Mouse (Mus musculus) neural tube, embryonic 14.5 days (tissue): ENCODE measurements around the gene Itga5. TPM values are rescaled to one million over a fixed set of nuclear protein-coding genes. Genes with fewer than 3 reads are reported as not detected.

Source experiments
- ATAC-seq: fragments of 200-750 bp; cut with Nextera tagmentation; 2 replicates; pipeline ENCODE4 v1.8.0; 2017; ENCODE audit warnings: low read depth, mild to moderate bottlenecking, moderate TSS enrichment, moderate library complexity
- H3K27ac ChIP-seq: fragments of 300-500 bp; sonication (generic); 2 replicates; pipeline ENCODE4 v1.5.1; 2014; ENCODE audit warnings: low read depth, mild to moderate bottlenecking, control low read depth, low read length, moderate library complexity, mixed read lengths
- H3K27me3 ChIP-seq: fragments of 300-500 bp; sonication (generic); 2 replicates; pipeline ENCODE4 v1.6.1; 2014; ENCODE audit warnings: low read length; ENCODE audit not compliant: control insufficient read depth, insufficient read depth
- H3K36me3 ChIP-seq: fragments of 300-500 bp; sonication (generic); 2 replicates; pipeline ENCODE4 v1.6.1; 2014; ENCODE audit warnings: low read length, mixed read lengths; ENCODE audit not compliant: control insufficient read depth, insufficient read depth
- H3K4me1 ChIP-seq: fragments of 300-500 bp; sonication (generic); 2 replicates; pipeline ENCODE4 v1.6.1; 2014; ENCODE audit warnings: low read length; ENCODE audit not compliant: control insufficient read depth, insufficient read depth
- H3K4me2 ChIP-seq: fragments of 300-500 bp; sonication (generic); 2 replicates; pipeline ENCODE4 v1.6.1; 2014; ENCODE audit warnings: mild to moderate bottlenecking, low read depth, low read length, control low read depth
- H3K4me3 ChIP-seq: fragments of 300-500 bp; sonication (generic); 2 replicates; pipeline ENCODE4 v1.5.1; 2014; ENCODE audit warnings: low read depth, low read length, control low read depth, mixed read lengths
- H3K9ac ChIP-seq: fragments of 300-500 bp; sonication (generic); replicated peaks from 2 replicates; pipeline ENCODE4 v1.6.1; 2014; ENCODE audit warnings: low read depth, mild to moderate bottlenecking, control low read depth, low read length, mixed read lengths
- H3K9me3 ChIP-seq: fragments of 300-500 bp; sonication (generic); 2 replicates; pipeline ENCODE4 v1.6.1; 2016; ENCODE audit warnings: low read length; ENCODE audit not compliant: control insufficient read depth
- WGBS: fragments of 180-500 bp; shearing (Covaris S2); extraction: QIAGEN DNeasy Blood & Tissue Kit; methylation state at CpG from one replicate; pipeline ENCODE4 v1.1.7; 2014; 5-methylcytosine and 5-hydroxymethylcytosine counted together
- polyA plus RNA-seq: library from polyadenylated mRNA; unstranded; fragments of >200 nt; fragmentation: Nextera tagmentation; extraction: Ambion mirVana; gene quantifications from 2 replicates; pipeline ENCODE4 v1.2.1, GENCODE M21; 2014

The Itga5 gene
- polyA plus RNA-seq, 1 experiment from 2014 or later = 3.8 TPM

- Histone ChIP-seq H3K36me3 (no peaks in the 10 kb centered on the region), H3K27ac (no peak overlapping the region), H3K27me3 (no peaks in the 10 kb centered on the region), H3K4me1 (no peaks in the 10 kb centered on the region), H3K4me3 (no peak overlapping the region), H3K9ac (no peak overlapping the region), H3K9me3 (no peaks in the 10 kb centered on the region), H3K4me2 (no peak overlapping the region)
- no peak for ATAC-seq
- WGBS = 90% methylated on average over 6 of the region's 6 CpGs
Observed at GRCm38 (mm10) chr15:103345789-103346188, 20.8 kb downstream of the Itga5 start.

DNA sequence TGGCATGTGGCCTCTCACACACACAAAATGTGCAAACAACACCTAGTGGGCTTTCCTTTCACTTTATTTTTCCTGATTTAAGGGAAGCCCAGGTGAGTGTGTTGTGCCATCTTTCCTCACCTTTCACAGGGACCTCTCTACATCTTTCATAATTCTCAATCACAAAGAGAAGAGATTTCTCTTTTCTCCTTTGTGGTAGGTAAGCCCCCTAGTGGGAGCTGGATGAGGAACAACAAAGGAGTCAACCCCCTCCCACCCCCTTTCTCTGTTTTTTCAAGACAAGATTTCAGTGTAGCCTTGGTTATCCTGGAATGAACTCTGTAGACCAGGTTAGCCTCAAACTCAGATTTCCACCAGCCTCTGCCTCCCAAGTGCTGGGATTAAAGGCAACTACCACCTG, 23.0 kb downstream of the Itga5 start:
- no peak for ATAC-seq
- Histone ChIP-seq H3K4me1 (peaks cover 7% of the 10 kb centered on the region; the same call in 1 of the 2 replicates), H3K9ac (no peak overlapping the region), H3K4me2 (no peak overlapping the region), H3K27me3 (peaks cover 5% of the 10 kb centered on the region), H3K4me3 (no peak overlapping the region), H3K36me3 (no peaks in the 10 kb centered on the region), H3K27ac (no peak overlapping the region), H3K9me3 (no peaks in the 10 kb centered on the region)

DNA sequence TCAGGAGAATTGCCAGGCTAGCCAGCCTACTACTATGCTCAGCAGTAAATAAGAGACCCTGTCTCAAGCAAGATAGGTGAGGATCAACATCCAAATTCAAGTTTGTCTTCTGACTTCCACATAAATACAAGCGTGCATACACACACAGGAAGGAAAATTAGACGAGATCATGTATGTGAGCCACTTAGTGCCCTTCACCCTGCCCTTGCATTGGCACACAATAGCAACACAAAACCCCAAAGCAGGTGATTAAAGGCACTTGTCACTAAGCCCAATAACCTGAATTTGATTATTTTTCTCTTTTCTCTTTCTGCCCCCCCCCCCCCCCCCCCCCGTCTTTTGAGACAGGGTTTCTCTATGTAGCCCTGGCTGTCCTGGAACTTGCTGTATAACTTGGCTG, 23.6 kb downstream of the Itga5 start:
- 84% methylated on average over 2 of the region's 3 CpGs for WGBS
- no peak overlapping the region for H3K4me2 ChIP-seq
- H3K27me3 ChIP-seq = peaks cover 5% of the 10 kb centered on the region
- H3K4me3 ChIP-seq = no peak overlapping the region
- no peak overlapping the region for H3K9ac ChIP-seq
- no peaks in the 10 kb centered on the region for H3K36me3 ChIP-seq
- no peak overlapping the region for H3K27ac ChIP-seq
- ATAC-seq = no peak
- peaks cover 7% of the 10 kb centered on the region; the same call in 1 of the 2 replicates for H3K4me1 ChIP-seq
- no peaks in the 10 kb centered on the region for H3K9me3 ChIP-seq

DNA sequence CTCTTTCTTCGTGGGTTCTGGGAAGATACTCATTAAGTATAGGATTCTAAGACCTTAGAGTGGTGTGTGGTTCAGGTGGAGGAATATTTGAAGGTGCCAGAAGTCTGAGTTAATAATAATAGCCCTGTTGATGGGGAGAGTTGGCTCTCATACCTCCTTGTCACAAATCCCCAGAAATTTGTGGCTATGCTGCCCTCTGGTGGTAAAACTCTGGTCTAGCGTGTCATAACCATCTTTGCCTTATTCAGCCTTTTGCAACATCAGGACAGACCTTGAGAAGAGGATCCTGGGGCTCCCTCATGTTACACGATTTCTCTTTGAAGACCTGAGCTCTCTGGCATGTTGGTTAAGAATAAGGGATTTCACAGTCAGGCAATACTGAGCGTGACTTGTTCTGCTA, 24.1 kb downstream of the Itga5 start:
- Histone ChIP-seq H3K9me3 (no peaks in the 10 kb centered on the region), H3K36me3 (no peaks in the 10 kb centered on the region), H3K27ac (no peak overlapping the region), H3K27me3 (peaks cover 5% of the 10 kb centered on the region), H3K4me1 (peaks cover 7% of the 10 kb centered on the region; the same call in 1 of the 2 replicates), H3K4me3 (no peak overlapping the region), H3K9ac (no peak overlapping the region), H3K4me2 (no peak overlapping the region)
- 13% methylated on average over 4 of the region's 4 CpGs for WGBS
- no peak for ATAC-seq

- Histone ChIP-seq H3K9ac (no peak overlapping the region), H3K9me3 (no peaks in the 10 kb centered on the region), H3K4me2 (no peak overlapping the region), H3K36me3 (no peaks in the 10 kb centered on the region), H3K27me3 (peaks cover 5% of the 10 kb centered on the region), H3K4me3 (no peak overlapping the region), H3K4me1 (peaks cover 7% of the 10 kb centered on the region; the same call in 1 of the 2 replicates), H3K27ac (no peak overlapping the region)
- WGBS = 46% methylated on average over 8 of the region's 8 CpGs
- ATAC-seq = no peak
Observed at GRCm38 (mm10) chr15:103341547-103341946, 25.0 kb downstream of the Itga5 start.

- Histone ChIP-seq H3K4me3 (no peak overlapping the region), H3K36me3 (no peaks in the 10 kb centered on the region), H3K9me3 (no peaks in the 10 kb centered on the region), H3K4me2 (0 out of 2 replicates have a peak overlapping the region, but pooled peaks have one; percentile 70), H3K27ac (no peak overlapping the region), H3K9ac (no peak overlapping the region), H3K27me3 (peaks cover 5% of the 10 kb centered on the region), H3K4me1 (peaks cover 7% of the 10 kb centered on the region; the same call in 1 of the 2 replicates)
- ATAC-seq = no peak
- WGBS = 19% methylated on average over 4 of the region's 4 CpGs
Observed at GRCm38 (mm10) chr15:103340786-103341185, 25.8 kb downstream of the Itga5 start.

- 0% methylated on average over 19 of the region's 26 CpGs for WGBS
- H3K27ac ChIP-seq = no peak within 1 kb of the TSS
- ATAC-seq = peak; percentile 41
- H3K9me3 ChIP-seq = no peaks in the 10 kb centered on the region
- H3K36me3 ChIP-seq = no peaks in the 10 kb centered on the region
- H3K9ac ChIP-seq = peak within 1 kb of the TSS; percentile 57
- H3K4me2 ChIP-seq = peak within 1 kb of the TSS; percentile 70
- H3K27me3 ChIP-seq = peaks cover 5% of the 10 kb centered on the region
- H3K4me3 ChIP-seq = peak within 1 kb of the TSS; percentile 56
- H3K4me1 ChIP-seq = peaks cover 7% of the 10 kb centered on the region; the same call in 1 of the 2 replicates
Observed at GRCm38 (mm10) chr15:103339961-103340337, 26.6 kb downstream of the Itga5 start, which contains the start of gene Zfp385a. Gene Zfp385a, minus strand, starts transcription at chr15:103340093.

- Histone ChIP-seq H3K36me3 (no peaks in the 10 kb centered on the region), H3K4me3 (peak overlapping the region; percentile 56), H3K4me1 (peaks cover 7% of the 10 kb centered on the region; the same call in 1 of the 2 replicates), H3K9me3 (no peaks in the 10 kb centered on the region), H3K27me3 (peaks cover 5% of the 10 kb centered on the region), H3K4me2 (peak overlapping the region; percentile 70), H3K27ac (no peak overlapping the region), H3K9ac (peak overlapping the region; percentile 57)
- ATAC-seq = peak; percentile 38
- 2% methylated on average over 25 of the region's 31 CpGs for WGBS
Observed at GRCm38 (mm10) chr15:103339166-103339960, 27.2 kb downstream of the Itga5 start.

GRCm38 (mm10) chr15:103338829-103339165, 27.8 kb downstream of the Itga5 start:
- 42% methylated on average over 4 of the region's 4 CpGs for WGBS
- no peaks in the 10 kb centered on the region for H3K9me3 ChIP-seq
- no peak; the same call in 1 of the 2 replicates for ATAC-seq
- no peaks in the 10 kb centered on the region for H3K36me3 ChIP-seq
- no peak overlapping the region for H3K27ac ChIP-seq
- H3K27me3 ChIP-seq = peaks cover 5% of the 10 kb centered on the region
- H3K9ac ChIP-seq = peak overlapping the region; percentile 57; the same call in 1 of the 2 replicates
- peak overlapping the region; percentile 56; the same call in 1 of the 2 replicates for H3K4me3 ChIP-seq
- H3K4me2 ChIP-seq = peak overlapping the region; percentile 70
- H3K4me1 ChIP-seq = peaks cover 10% of the 10 kb centered on the region; the same call in 1 of the 2 replicates
